Comparison of ENCODE assay signal across 9 mouse cellular contexts in genomic region chr4:81178047-81178781, GRCm38 (mm10).
DNase-seq lines count a peak whose midpoint lies in the region; TF ChIP-seq lines count a peak whose summit lies in the region.
"Had no signal": no experiment of that assay in that cellular context is flagged by ENCODE, and none has a peak within 500 bp of the region (broad histone marks: within the 10 kb centered on the region; RNA-seq: fewer than 3 reads in every experiment).

No protein-coding gene starts in this region.

- H3K4me1 ChIP-seq in lung, adult 2 months (ENCODE audit: control insufficient read depth, insufficient read depth, low read length), result peaks cover 10% of the 10 kb centered on the region
- H3K4me1 ChIP-seq in small intestine, adult 2 months (ENCODE audit: control insufficient read depth, insufficient read depth, insufficient read length, low read length), result no peaks in the 10 kb centered on the region

- H3K36me3 ChIP-seq in small intestine, adult 2 months (ENCODE audit: control insufficient read depth, insufficient read depth, low read length), result no peaks in the 10 kb centered on the region

- no peaks in the 10 kb centered on the region for H3K27me3 ChIP-seq in small intestine, adult 2 months (ENCODE audit: control insufficient read depth, insufficient read depth, low read length)

- peak overlapping the region; percentile 52; the same call in 1 of the 2 replicates for H3K27ac ChIP-seq in layer of hippocampus, adult 2 months
- H3K27ac ChIP-seq in small intestine, adult 2 months (ENCODE audit: insufficient read depth, low read depth, low read length), result peak overlapping the region; percentile 30; the same call in 1 of the 2 replicates
- H3K27ac ChIP-seq: macrophage had no signal

- TF ChIP-seq POLR2A in lung, adult 2 months (IDR thresholded peaks at IDR 0.05; ENCODE audit: borderline replicate concordance, extremely low read depth, low read depth, low read length), result no peak
- TF ChIP-seq POLR2A in small intestine, adult 2 months (IDR thresholded peaks at IDR 0.05; ENCODE audit: low read depth, low read length), result no peak

- no peak; the same call in 1 of the 2 replicates for TF ChIP-seq CTCF in layer of hippocampus, adult 2 months (conservative IDR thresholded peaks at IDR 0.05)
- TF ChIP-seq CTCF in lung, adult 2 months (IDR thresholded peaks at IDR 0.05; ENCODE audit: insufficient read depth, low read length), result peak; percentile 11; the same call in 1 of the 2 replicates
- no peak for TF ChIP-seq CTCF in small intestine, adult 2 months (IDR thresholded peaks at IDR 0.05; ENCODE audit: extremely low read depth, insufficient read length, insufficient replicate concordance, low read depth, low read length)

- no peak overlapping the region for H3K4me3 ChIP-seq in layer of hippocampus, adult 2 months
- no peak overlapping the region for H3K4me3 ChIP-seq in lung, adult 2 months (replicated peaks; ENCODE audit: extremely low read depth, low read depth, low read length)
- H3K4me3 ChIP-seq in small intestine, adult 2 months (ENCODE audit: low read depth, low read length), result no peak overlapping the region

- DNase-seq in adrenal gland, adult (ENCODE audit: inconsistent age in 2 of 2, low spot score in 1 of 2), result peak; percentile 2 to 18
- DNase-seq in adrenal gland, postnatal 36 days, result no peak
- no peak for DNase-seq in layer of hippocampus, adult 2 months (ENCODE audit: low spot score in 2 of 2)
- no peak for DNase-seq in layer of hippocampus, postnatal 14 days (ENCODE audit: low spot score in 2 of 2)
- DNase-seq in lung, adult 2 months, result peak; percentile 10
- DNase-seq in cerebellum, adult 9-10 months, result no peak
- DNase-seq in gastrocnemius, postnatal 4 days (ENCODE audit: low spot score in 2 of 2), result no peak

- WGBS in lung, adult 2 months, result 33% methylated on average over 14 of the region's 14 CpGs
- WGBS in small intestine, adult 2 months, result 57% methylated on average over 14 of the region's 14 CpGs

Comparison
In these comparisons a context has a peak if more than half of its experiments do, and no peak if none do; other contexts are left out.
1. DNase-seq: peak in adrenal gland, adult (2 of 2) and lung, adult 2 months (single experiment); none in adrenal gland, postnatal 36 days (0 of 2), layer of hippocampus, adult 2 months (0 of 2), layer of hippocampus, postnatal 14 days (0 of 2), cerebellum, adult 9-10 months (single experiment) and gastrocnemius, postnatal 4 days (0 of 2).